Mouse (Mus musculus) right cerebral cortex, adult 2 months (tissue): ENCODE data around the gene Prps1l3.

Experiments
- DNase-seq, 2 experiments: peaks; one replicate each; pipeline ENCODE4 v3.0.0; 2021 to 2022; ENCODE audit warnings: low spot score in 2 of 2

Prps1l3 gene

DNA sequence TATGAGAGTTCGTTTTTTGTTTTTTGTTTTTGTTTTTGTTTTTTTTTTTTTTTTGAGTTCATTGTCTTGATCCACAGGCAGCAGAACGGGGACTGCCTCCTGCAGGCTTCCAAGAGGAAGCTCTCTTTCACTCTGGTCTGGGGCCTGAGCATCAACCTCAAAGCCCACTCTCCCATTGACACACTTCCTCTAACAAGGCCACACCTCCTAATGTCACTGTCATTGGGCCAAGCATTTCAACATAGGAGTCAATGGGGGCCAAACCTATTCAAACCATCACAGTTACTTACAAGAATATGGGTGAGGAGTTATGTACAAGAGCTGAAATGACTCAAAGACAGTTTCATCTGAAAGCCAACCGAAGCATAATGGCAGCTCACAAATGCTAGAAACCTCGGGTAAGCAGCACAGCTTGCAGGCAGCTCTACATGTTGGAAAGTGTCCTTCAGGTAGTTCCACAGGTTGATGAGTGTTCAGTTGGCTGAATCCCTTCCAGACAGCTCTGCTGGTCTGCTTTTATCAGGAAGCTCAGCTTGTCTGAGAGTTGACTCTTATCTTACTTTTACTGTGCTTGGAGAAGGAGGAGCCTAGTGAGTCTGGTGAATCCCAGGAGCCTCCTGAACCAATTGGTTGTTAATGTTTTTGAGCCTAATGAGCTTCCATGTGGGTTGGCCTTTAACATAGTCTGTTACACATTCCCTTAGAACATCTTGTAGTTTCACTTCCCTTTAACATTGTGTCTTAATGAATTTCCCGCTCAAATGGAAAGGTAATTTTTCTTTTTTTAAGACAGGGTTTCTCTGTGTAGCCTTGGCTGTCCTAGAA lies 13.7 kb downstream of the Prps1l3 start:
- no peak for DNase-seq

DNA sequence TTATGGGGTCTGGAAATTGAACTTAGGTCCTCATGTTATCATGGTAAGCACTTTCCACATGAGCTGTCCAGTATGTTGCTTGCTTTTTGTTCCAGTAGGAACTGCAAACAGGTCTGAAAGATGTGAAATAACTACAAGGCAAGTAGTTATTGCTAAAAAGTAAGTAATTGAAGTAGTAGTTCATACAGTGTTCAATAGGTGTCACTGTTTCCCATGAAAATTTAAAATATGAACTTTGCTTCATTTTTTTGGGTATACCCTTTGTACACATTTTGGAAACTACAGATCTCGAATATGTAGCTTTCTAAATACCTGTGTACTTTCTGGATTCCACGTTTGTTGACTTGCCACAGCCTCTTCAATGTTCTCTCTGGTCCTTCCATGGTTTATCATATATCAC lies 28.4 kb downstream of the Prps1l3 start:
- no peak for DNase-seq

DNA sequence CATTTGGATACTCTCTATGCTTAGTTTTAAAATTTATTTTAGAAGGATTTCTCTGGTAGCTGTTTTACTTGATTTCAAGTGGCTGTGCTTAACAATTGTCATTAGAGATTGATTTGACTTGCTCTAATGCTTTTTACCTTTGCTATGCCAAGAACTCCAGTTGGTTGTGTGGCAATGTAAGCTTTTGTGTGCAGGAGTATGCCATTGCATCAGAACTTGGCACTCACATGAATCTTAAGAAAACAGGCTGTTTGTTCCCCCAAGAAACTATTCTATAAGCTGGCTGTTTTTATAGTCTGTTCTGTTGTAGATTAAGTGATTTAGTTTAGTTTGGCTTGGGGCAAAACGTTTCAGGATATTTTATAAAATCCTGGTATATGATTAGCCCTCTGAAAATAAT lies 45.2 kb downstream of the Prps1l3 start:
- no peak for DNase-seq

DNA sequence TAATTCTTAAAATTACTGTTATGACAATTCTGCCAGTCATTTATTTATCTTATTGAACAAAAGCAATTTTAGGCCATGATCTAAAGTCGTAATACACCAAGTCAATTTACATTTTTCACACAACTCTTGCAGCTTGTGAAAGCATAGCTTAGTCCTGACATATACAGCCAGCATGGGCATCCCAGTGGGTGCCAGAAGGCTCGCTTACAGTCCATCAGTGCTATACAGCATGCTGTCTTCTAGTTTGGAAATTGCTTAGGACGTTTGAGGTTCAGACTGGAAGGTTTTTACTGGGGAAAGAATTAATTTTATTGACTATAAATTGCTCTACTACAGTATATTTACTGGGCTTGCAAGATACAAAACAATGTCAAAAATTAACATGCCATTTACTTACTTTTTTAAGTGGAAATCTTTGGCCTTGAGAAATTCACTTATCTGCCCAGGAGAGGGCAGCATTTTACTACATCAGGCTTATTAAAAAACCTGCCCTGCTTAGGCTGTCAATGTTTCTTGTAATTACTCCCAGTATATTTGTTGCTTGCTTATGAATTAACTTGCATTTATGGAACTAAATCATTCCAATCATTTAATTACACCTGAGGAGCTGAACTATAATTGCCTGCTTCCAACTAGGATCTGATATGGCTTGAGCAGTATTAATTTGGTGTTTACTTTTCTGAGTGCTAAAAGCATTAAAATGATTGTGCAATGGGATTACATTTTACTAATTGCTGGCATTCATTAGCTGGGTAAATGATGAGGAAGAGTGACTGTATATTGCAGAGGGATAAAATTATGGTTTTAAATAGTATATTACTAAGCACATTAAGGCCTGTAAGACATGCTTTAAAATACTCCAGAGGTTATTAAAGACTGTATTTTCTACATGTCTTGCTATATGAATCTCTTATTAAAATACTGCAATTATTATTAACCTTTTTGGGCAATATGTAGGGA lies 51.2 kb downstream of the Prps1l3 start:
- peak; percentile 7 to 35 for DNase-seq

DNA sequence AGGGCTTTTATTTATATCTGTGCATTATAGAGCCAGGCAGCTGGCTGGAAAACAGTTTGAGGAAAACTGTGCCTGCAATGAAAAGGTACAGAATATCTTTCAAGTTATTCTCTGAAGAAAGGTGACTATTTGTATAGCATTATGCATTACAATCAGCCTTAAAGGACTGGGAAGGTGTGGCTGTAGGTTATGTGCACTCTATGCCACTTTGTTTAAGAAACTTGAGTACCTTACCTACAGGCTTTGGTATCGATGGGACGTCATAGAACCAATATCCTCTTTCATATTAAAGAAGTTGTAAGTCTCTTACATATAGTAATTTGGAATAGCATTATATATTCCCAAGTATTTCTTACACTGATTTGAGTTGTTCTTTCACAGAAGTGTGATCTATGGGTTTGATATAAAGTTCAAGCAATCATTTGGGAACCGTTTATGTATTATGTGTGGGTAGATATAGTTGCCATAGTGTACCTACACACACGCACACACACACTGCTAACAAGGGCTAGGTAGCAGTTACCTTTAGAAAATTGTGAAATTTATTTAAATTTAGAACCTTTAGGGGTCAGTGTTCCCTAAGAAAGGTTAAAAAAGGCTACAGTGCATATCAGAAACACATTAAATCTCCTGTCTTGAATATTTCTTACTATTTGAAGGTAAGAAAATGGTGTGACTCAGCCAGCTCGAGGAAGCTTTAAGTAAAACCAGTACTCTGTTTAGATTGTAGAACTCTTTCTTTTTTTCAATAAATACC lies 55.3 kb downstream of the Prps1l3 start:
- no peak for DNase-seq
